Mouse (Mus musculus) olfactory bulb, adult 2 months (tissue): Measurements from ENCODE around the gene Acaa1a. TPM values are rescaled to one million over a fixed set of nuclear protein-coding genes. Genes with fewer than 3 reads are reported as not detected.
A peak's percentile ranks its signal among the peaks of the same experiment; 100 is the strongest.

Experiments
- H3K27ac ChIP-seq: fragments of 200-500 bp; 2 replicates; pipeline ENCODE4 v1.5.1; 2012; ENCODE audit warnings: low read depth, low read length; ENCODE audit not compliant: insufficient read depth
- H3K4me1 ChIP-seq: fragments of 200-500 bp; 2 replicates; pipeline ENCODE4 v1.6.1; 2012; ENCODE audit warnings: low read length; ENCODE audit not compliant: control insufficient read depth, insufficient read depth
- H3K4me3 ChIP-seq: fragments of 200-500 bp; 2 replicates; pipeline ENCODE4 v1.5.1; 2012; ENCODE audit warnings: mild to moderate bottlenecking, low read depth, low read length, moderate library complexity; ENCODE audit not compliant: insufficient read depth
- CTCF ChIP-seq: fragments of 200-500 bp; IDR thresholded peaks from 2 replicates; pipeline ENCODE4 v1.5.1; 2012; ENCODE audit warnings: low read depth, mild to moderate bottlenecking, low read length, moderate library complexity; ENCODE audit not compliant: insufficient read depth
- POLR2A ChIP-seq: fragments of 200-500 bp; IDR thresholded peaks from 2 replicates; pipeline ENCODE4 v1.6.1; 2012; ENCODE audit warnings: mild to moderate bottlenecking, low read depth, low read length, moderate library complexity; ENCODE audit not compliant: insufficient read depth
- WGBS: fragments of 180-500 bp; shearing (Covaris S2); methylation state at CpG from one replicate; pipeline ENCODE4 v1.1.7; 2018; 5-methylcytosine and 5-hydroxymethylcytosine counted together
- polyA plus RNA-seq: library from polyadenylated mRNA; stranded (reverse); fragments of >200 nt; gene quantifications from 2 replicates; pipeline ENCODE4 v1.2.4, GENCODE M21; 2012; ENCODE audit warnings: low replicate concordance; ENCODE audit not compliant: missing spikeins, insufficient read depth, insufficient read length

The Acaa1a gene
- polyA plus RNA-seq = not detected in 2 replicates

DNA sequence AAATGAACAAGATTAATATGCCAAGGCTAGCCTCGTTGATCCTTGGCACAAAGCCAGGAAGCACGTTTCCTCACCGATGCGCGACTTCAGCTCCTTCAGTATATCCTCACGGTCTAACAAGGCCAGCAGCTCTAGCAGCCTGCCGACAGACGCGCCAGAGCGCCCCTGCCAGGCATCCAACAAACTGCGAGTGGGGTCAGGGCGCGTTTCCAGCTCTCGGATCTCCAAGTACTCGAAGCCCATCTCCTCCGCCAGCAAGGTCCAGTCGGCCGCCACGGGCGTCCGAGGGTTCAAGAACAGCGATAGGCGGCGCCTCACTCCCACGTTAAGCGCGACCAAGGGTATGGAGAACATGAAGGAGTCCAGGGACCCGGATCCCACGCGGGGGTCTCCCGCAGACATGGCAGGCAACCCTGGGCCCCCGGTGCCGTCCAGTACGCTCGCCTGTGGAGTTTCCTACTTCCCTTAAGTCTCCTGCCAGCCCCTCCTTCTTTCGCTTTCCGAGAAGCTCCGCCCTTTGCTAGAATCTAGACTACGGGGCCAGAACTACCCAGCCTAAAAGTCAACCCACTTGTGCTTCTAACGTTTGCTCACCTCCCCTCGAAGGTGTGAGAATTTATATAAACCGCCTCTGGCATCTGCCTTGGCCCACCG, at the start of gene Acaa1a:
Gene Acaa1a (plus strand): TSS at position 119 of the 654 bp plus-strand sequence.
- under 1% methylated on average over 43 of the region's 43 CpGs for WGBS
- TF ChIP-seq POLR2A = no peak
- Histone ChIP-seq H3K27ac (peak within 1 kb of the TSS; percentile 90), H3K4me1 (peaks cover 19% of the 10 kb centered on the region), H3K4me3 (peak within 1 kb of the TSS; percentile 89)

DNA sequence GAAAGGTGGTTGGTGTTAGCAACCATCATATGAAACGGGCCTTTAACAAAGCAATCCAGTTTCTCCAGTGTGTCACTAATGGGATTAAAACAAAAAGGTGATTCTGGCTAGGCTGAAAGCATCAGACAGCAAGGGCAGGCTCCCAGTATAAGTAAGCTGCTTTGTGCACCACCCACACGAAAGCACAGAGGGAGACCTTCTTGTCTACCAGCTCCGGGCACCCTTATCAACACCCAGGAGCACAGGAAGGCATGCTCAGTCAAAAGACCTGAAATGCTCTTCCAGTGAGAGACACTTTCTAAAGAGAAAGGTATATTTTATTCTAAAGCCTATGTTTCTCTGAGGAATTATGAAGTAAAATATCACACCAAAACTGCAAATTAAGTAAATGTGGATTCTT, 48.7 kb upstream of the Acaa1a start:
- 63% methylated on average over 3 of the region's 3 CpGs for WGBS
- TF ChIP-seq POLR2A (no peak), CTCF (no peak)
- Histone ChIP-seq H3K4me1 (peaks cover 3% of the 10 kb centered on the region; the same call in 1 of the 2 replicates), H3K4me3 (no peak overlapping the region), H3K27ac (no peak overlapping the region)

DNA sequence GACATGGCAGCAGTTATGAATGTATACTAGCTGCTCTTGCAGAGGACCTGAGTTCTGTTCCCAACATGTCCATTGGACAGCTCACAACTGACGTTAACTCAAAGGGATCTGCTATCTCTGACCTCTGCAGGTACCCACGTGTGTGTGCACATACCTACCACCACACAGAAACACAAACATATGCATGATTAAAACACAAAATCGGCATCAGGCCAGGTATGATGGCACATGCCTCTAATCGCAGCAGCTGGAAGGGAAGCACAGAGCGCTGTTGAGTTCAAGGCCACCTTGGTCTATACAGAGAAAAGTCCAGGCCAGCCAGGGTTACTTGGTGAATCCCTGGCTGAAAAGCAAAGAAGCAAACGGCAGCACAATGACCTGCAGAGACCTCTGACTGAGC, 41.8 kb upstream of the Acaa1a start:
- Histone ChIP-seq H3K4me3 (no peak overlapping the region), H3K4me1 (peaks cover 3% of the 10 kb centered on the region; the same call in 1 of the 2 replicates), H3K27ac (no peak overlapping the region)
- WGBS = 89% methylated on average over 6 of the region's 6 CpGs
- no peak for TF ChIP-seq CTCF
- no peak for TF ChIP-seq POLR2A

DNA sequence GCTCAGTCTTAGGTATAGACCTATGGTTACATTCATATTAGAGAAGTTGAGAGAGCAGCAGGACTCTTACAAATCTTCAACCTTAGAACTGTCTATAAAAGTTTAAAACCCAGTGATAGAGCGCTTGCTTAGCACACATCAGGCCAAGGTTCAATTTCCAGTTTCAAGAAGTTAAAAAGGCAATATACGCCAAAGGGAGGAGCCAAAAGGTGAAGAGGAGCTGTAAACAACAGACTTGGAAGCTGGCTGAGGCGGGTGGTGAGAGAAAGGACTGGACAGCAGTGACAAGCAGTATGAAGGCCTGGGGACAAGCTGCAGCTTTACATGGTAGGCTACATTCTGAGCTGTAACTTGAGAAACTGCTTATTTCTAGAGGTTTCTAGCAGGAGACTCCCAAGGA, 40.9 kb upstream of the Acaa1a start:
- no peak for TF ChIP-seq CTCF
- no peak for TF ChIP-seq POLR2A
- Histone ChIP-seq H3K4me3 (no peak overlapping the region), H3K4me1 (peaks cover 3% of the 10 kb centered on the region; the same call in 1 of the 2 replicates), H3K27ac (no peak overlapping the region)
- WGBS = 100% methylated on average over 3 of the region's 3 CpGs

DNA sequence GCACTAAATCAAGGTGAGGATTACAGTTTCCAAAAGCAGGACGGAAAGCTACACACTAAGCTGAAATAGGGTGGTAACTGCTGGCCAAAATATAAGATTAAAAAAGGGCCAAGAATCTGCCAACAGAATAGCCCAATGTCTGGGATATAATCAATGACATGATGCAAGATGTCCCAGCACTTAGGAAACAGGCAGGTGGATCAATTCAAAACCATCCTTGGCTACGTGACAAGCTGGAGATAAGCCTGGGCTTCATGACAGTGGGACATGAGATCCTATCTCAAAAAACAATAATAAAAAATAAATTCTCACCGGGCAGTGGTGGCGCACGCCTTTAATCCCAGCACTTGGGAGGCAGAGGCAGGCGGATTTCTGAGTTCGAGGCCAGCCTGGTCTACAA, 33.6 kb upstream of the Acaa1a start:
- H3K27ac ChIP-seq = no peak overlapping the region
- 95% methylated on average over 7 of the region's 7 CpGs for WGBS
- no peaks in the 10 kb centered on the region for H3K4me1 ChIP-seq
- TF ChIP-seq POLR2A = no peak
- TF ChIP-seq CTCF = no peak
- H3K4me3 ChIP-seq = no peak overlapping the region

DNA sequence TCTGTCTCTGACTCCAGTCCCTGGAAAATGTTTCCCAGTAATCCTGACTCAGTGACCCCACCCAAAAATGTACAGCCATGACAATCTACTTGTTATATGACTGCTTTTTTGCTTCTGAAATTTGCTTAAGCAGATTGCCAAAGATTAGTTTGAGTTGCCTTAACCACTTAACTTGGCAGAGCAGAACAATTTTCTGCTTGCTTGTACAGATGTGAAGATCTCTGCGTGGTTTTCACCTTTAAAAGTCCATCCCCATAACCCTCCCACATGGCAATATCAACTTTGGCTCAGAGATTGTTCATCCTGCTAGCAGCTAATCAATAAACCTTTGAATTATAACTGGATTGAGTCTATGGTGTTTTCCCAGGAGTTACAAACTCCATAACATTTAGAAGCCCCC, 30.4 kb upstream of the Acaa1a start:
- H3K4me3 ChIP-seq = no peak overlapping the region
- H3K27ac ChIP-seq = no peak overlapping the region
- 93% methylated on average over 1 of the region's 1 CpGs for WGBS
- TF ChIP-seq POLR2A = no peak
- TF ChIP-seq CTCF = no peak
- no peaks in the 10 kb centered on the region for H3K4me1 ChIP-seq

DNA sequence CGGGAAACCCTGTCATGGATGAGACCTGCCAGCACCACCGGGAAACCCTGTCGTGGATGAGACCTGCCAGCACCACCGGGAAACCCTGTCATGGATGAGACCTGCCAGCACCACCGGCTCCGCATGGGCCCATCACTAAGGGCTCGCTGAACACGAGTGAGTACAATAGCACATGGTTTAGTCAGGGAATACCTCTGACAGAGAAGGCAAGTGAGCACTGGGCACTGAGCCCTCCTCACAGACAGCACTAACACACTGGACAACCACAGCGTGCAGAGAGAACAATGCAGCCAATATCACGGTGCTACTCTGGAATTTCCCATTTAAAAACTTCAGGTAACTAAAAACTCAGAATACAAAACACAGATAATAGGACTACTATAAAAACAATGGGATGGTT, 26.4 kb upstream of the Acaa1a start:
- WGBS = 84% methylated on average over 10 of the region's 10 CpGs
- Histone ChIP-seq H3K4me3 (no peak overlapping the region), H3K4me1 (no peaks in the 10 kb centered on the region), H3K27ac (no peak overlapping the region)
- no peak for TF ChIP-seq CTCF
- no peak for TF ChIP-seq POLR2A

DNA sequence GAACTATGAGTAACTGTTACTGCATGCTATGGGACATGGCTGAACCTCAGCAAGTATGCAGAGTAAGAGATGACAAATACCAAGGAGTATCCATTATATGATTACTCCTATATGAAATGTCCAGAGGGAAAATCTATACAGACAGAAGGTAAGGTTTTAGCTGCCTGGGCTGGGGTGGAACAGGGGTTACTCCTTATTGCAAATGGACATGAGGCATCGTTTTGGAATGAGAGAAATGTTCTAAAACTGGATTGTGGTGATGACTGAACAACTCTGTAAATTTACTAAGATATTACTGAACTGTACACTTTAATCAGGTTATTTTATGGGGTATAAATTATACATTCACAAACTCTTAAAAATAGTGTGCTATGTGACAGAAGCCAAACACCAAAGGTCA, 20.6 kb upstream of the Acaa1a start:
- Histone ChIP-seq H3K4me3 (no peak overlapping the region), H3K4me1 (peaks cover 7% of the 10 kb centered on the region; the same call in 1 of the 2 replicates), H3K27ac (no peak overlapping the region)
- 88% methylated on average over 1 of the region's 1 CpGs for WGBS
- TF ChIP-seq POLR2A (no peak), CTCF (no peak)

DNA sequence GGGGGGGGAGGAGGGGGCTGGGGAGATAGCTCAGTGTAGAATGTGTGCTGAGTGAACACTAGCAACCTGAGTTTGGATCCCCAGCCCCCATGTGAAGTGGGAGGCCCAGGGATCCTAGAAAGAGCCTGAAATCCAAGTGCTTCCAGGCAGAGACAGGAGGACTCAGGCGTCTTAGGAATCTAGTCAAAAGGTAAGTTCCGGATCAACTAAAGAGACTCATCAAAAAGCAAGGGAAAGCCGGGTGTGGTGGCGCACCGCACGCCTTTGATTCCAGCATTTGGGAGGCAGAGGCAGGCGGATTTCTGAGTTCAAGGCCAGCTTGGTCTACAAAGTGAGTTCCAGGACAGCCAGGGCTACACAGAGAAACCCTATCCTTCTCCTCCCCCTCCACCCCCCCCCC, 19.0 kb upstream of the Acaa1a start:
- TF ChIP-seq CTCF (no peak), POLR2A (no peak)
- 89% methylated on average over 7 of the region's 7 CpGs for WGBS
- H3K27ac ChIP-seq = no peak overlapping the region
- H3K4me1 ChIP-seq = peaks cover 7% of the 10 kb centered on the region; the same call in 1 of the 2 replicates
- H3K4me3 ChIP-seq = no peak overlapping the region

DNA sequence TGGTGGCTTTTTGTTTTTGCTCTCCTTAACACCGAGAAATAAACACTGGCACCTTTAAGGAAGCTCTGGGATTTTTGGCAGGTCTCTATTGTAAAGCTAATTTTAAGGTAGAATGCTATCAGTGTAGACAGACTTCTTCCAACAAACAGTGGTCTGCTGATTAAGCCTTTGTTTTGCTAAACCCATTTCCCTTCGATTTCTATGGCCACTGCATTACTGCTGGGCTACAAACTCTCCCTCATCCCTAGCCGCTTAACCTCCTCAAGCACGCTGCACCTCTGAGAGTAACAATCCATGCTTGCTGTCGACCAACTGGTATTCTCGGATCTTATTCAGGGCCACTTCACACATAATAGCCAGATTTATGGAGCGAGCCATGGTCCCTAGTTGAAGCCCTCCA, 18.5 kb upstream of the Acaa1a start:
- TF ChIP-seq POLR2A = no peak
- TF ChIP-seq CTCF = no peak
- Histone ChIP-seq H3K4me1 (peaks cover 7% of the 10 kb centered on the region; the same call in 1 of the 2 replicates), H3K4me3 (peak overlapping the region; percentile 65), H3K27ac (no peak overlapping the region)
- WGBS = 8% methylated on average over 7 of the region's 7 CpGs
